Mouse (Mus musculus) myocyte (in vitro differentiated cells): ENCODE results near the gene Pitpnm3.

ENCODE experiments used
- MAX ChIP-seq: IDR thresholded peaks from one replicate; pipeline ENCODE4 v1.6.1; 2011; ENCODE audit warnings: low read depth, mild to moderate bottlenecking, control low read depth
- MYOG ChIP-seq, 3 experiments: IDR thresholded peaks; one replicate each; pipeline ENCODE4 v1.6.1; 2011; ENCODE audit warnings: control low read depth in 2 of 3, low read depth in 2 of 3, mild to moderate bottlenecking in 2 of 3; ENCODE audit not compliant: insufficient read length in 2 of 3, control insufficient read depth in 1 of 3, insufficient read depth in 1 of 3
- POLR2A ChIP-seq: IDR thresholded peaks from one replicate; pipeline ENCODE4 v1.6.1; 2011; ENCODE audit warnings: low read depth, mild to moderate bottlenecking, control low read depth, moderate library complexity; ENCODE audit not compliant: insufficient read length
- POLR2AphosphoS2 ChIP-seq: IDR thresholded peaks from one replicate; pipeline ENCODE4 v1.6.1; 2011; ENCODE audit warnings: low read depth, control low read depth; ENCODE audit not compliant: insufficient read length
- TCF3 ChIP-seq: IDR thresholded peaks from one replicate; pipeline ENCODE4 v1.6.1; 2011; ENCODE audit warnings: low read depth, control low read depth; ENCODE audit not compliant: insufficient read length

GRCm38 (mm10) chr11:72044231-72044630 lies 91.3 kb downstream of the Pitpnm3 start:
- no peak for TF ChIP-seq POLR2AphosphoS2
- TF ChIP-seq POLR2A: no peak
- TF ChIP-seq MYOG (IDR thresholded peaks at IDR 0.05; ENCODE audit: control insufficient read depth in 1 of 3, insufficient read depth in 1 of 3, insufficient read length in 2 of 3, low read depth in 2 of 3): no peak
- no peak for TF ChIP-seq MAX
- TF ChIP-seq TCF3: no peak
